Mouse (Mus musculus) retina, postnatal 7 days (tissue): ENCODE measurements at regions not wholly inside any gene's neighbourhood (a gene's known extent, or its start where the extent isn't known, plus 50 kb on each side); places are given as distances from the start of the nearest gene placed in this dataset.

Experiments
- DNase-seq: peaks from one replicate; pipeline ENCODE4 v3.0.0-alpha.2; 2012; ENCODE audit warnings: low read depth, low spot score

DNA sequence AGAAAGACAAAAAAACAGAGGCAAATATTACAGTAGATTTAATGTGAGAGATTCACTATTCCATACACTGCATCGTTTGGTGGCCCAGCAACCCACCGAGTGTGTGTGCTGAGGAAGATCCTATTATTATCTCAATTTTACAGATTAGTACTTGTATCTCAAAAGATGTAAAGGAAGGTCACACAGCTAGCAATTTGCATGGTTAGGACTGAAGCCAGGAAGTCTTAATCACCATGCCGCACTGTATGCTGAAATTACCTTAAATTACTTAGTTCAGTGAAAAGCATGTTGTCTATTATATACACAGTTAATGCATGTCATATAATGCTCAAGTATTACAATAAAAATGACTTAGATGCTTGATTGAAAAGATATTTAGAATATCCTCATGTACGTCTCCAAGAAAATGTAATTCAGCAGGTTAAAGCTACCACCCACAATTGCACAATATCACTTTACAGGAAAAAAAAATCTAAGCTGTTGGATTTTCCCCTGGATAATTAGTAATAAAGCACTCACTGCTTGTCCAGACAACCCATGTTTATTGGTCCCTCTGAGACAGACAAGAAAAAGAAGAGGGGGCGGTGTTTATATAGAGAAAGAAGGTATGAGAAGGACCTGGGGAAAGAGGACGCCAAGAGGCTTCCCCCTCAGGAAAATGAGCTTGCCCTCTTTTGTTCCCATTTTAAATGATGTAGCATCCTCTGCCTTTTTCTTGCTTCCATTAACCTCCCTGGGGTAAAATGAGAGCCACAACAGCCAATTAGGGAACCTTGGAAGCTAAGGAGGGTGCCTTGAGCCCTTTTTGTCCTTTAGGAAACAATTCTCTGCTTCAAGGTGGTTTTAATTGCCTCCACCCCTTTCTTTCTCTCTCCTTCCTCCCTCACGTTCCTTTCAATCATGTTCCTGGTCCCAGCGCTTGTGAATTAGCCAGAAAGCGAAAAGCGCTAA lies 204.6 kb upstream of the Xrcc4 start:
- no peak for DNase-seq

DNA sequence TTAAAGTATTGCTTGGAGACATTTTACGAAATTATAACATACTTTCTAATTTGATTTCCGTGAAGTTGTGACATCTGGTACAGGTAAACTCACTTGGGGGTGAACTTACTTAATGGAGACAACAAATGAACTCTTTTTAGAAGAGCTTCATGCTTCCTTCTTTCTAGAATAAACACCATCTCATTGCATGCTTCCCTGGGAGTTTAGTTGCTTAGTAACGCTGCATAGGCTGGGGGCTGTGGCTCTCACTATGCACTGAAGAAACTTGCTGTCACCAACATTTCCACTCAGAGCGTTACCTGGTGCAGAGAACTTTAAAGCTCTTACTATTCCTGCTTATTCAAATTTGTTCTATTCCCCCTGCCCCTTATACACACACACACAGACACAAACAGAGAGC lies 203.5 kb upstream of the Xrcc4 start:
- DNase-seq, result no peak

DNA sequence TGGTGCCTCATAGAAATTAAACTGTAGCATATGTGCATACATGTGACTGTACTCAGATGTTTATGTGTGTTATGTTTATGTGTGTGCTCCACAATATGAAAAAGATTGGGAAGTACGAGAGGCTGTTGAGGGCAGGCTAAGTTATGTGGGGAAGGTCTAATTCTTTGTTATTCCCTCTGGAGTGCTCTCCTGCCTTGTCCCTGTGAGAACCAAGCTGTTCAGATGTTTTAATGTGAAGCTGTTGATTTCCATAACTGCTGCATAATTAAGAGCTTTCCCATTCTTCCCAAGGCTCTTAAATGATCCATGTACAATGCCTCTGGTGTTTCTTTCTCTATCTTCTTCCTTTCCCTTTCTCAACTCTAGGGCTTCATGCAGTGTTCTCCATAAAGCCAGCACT lies 202.7 kb upstream of the Xrcc4 start:
- no peak for DNase-seq

DNA sequence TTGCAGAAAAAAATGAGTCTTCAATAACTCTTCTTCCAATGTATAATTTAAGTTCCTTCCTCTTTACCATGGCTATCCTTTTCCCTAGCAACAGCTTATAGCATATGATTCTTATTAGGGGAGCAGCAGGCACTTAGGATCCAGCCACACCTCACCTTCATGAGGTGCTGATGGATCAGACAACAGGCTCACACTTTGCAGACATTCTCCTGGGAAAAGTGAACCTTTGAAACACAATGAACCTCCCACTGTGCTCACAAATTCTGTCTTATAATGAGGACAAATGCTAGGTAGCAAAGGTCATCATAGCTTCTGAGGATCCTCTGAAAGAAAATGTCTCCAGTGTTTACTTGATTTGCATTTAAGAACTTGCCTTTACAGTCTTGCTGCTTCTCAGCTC lies 191.6 kb upstream of the Xrcc4 start:
- no peak for DNase-seq

DNA sequence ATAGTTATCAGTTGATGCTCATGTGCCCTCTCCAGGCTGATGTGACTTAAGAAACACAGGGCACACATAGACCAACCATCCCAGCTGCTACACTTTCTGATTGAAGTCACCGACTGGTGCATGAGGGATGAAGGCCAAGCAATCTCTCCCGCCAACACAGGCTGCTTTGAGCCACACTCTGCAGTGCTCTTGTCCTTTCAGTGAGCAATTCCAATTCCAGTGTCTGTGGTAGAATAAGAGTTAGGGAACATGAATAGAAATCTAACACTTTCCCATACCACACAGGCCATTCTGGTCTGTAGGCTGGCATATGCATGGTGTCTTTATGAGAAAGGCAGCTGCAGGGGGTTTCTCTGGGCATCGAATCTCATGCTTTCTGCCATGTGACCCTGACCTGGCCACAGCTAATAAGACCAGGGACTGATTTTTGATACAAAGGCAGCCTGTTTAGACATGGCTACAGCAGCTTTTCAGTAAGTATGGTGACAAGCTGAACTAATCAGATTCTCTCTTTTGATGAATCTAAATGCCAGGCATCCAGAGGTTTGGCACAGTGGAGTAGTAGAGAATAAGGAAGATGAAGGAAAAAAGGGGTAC lies 190.5 kb upstream of the Xrcc4 start:
- no peak for DNase-seq

DNA sequence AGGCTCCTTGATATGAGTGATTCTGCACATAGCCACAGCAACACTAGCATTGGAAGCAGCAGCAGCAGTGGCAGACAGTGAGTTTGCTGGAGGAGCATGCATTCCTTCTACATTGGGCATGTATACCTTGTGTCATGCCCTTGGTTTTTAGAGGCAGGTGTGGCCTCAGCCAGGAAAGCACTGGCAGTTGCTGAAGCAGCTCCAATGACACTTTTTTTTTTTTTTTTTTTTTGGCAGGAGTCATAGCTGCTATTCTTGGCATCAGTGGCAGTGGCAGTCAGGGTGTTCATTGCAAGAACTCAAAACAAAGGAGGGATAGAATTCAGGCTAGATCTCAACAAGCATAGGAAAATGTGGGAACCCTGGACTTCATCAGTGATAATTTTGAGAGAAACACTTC lies 189.9 kb upstream of the Xrcc4 start:
- no peak for DNase-seq

DNA sequence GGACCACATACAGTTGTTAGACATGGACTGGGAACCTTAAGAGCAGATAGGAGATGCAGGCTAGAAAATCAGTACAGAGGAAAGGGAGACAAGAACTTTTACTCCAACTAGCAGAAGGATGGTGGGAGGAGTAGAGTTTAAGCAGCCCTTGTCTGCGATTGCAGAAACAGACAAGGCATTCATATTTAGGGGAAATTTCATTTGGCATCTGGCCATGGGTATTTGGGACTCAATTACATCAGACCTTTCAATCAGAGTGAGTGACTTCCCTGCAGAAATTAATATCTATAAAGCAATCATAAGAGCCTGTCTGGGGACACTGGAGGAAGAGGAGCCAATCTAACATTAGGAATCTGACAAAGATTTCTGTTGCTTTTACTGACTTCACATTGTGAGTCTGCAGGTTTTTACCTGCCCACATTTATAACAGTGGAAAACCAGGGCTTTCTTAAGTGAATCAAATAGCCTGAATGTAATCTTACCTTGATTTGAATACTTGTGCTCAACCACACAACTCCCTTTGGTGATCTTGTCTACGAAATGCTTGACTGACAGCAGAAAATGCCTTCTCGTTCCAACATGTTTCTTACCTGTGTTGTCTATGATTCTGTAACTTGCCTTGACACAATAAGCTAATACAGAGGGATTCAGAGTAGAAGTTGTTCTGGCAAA lies 169.8 kb upstream of the Xrcc4 start:
- DNase-seq, result no peak

DNA sequence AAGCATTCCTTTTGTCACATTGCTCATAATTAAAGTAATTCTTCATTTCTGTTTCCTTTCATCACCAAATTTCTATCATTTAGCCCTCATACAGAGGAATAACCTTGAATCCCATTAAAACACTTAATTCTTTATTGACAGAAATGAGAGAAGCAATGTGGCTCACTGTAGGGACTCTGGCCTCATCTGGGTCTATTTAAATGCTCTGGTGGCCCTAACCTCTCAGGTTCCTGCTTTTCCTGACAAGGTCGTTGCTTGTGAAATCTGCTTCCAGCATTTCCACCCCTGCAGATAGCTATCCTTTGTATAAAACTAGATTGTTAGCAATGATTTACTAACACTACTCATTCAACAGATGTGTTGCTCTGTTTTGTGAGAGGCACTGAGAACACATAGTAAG lies 163.6 kb upstream of the Xrcc4 start:
- DNase-seq, result no peak

DNA sequence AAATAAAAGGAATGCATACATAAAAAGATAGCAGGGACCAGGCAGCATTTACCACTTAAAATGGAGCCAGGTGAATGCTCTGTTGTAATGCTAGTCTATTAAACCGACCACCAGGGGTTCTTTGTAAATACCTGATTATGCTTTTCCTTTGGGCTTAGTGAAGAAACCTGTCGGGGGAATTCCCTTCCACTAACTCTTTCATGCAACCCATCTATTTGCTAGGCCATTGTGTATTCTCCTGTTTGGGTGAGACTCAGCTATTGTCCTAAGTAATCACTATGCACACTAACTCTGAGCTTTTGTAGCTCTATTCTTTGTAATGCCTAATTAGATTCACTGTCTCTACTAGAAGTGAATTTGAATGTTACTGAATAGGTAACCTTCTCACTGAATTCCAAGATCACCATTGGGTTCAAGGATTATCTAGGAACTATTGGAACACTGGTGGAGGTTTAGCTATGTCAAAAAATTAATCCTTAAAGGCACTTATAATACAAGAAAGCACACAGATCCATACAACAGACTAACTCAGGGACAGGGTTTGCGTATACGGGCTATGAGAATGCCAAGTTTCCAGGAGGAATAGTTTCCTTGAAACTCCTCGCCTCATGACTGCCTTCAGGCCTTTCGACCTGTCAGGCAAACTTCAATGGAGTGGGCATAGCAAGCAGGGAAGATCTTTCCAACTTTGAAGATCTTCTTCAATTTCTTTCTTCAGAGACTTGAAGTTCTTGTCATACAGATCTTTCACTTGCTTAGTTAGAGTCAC lies 156.8 kb upstream of the Xrcc4 start:
- no peak for DNase-seq

DNA sequence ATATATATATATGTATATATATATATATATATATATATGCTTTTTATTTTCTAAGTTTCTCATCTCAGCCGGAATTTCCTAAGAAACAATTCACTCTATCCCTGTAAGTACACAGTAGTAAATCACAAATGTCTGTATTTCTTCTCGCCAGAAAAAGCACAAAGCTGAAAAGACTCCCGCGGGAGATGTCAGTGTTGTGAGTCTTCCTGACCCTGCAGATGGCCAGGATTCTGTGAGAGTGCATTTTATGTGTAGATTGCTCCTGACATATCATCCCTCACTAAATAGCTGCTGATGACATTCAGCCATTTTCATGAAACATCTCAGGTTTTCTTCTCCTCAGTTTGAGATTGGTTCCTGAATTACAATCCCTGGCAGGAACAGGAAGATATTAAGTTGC lies 148.9 kb upstream of the Xrcc4 start:
- DNase-seq, result no peak

DNA sequence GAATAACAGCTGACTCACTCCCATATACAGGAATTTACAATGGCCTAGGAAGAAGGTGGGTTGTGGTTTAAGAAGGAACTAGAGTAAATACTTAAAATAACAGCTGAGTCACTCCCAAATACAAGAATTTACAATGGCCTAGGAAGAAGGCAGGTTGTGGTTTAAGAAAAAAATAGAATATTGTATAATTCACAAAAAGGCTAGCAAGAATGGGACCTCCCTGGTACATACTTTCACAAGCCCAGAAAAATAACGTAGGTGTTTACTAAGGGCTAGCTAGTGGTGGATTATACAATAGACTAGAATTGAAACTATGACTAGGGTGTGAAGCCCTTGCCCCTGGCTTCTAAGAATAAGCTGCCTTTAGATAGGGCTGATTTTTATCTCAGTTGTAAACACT lies 144.6 kb upstream of the Xrcc4 start:
- DNase-seq, result no peak

DNA sequence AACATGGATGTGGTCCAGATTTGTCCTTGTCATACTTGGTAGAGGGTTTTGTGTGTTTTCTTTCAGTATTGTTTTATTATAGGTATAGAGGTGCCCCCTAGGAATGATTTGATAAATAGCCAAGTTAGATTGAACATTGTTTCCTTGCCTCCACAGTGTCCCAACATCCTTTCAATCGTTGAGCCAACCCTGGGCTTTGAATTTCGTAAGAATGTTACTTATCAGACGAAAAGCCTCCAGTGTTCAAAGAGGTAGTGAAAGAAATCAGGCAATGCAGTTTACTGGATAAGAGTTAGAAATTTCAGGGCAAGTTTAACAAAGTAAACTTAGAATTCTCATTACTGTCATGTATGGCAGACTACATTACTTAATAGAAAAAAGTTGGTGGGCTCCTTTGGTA lies 144.2 kb upstream of the Xrcc4 start:
- DNase-seq, result no peak

DNA sequence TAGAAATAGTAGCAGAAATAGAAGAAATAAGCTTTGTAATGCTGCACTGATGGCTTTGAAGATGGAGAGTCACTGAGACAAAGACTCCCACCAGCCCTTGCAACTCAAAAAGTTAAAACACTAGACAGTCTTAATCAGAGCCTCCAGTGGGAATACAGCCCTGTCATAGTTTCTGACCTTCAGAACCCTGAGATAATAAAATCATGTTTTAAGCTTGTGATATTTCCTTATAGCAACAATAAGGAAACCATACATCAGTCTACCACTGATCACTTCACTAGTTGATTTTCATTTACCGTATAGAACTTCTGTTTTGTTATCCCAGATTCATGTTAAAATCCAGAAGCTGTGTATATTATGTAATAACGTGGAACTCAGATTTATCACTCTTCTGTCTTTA lies 139.7 kb upstream of the Xrcc4 start:
- DNase-seq, result no peak

DNA sequence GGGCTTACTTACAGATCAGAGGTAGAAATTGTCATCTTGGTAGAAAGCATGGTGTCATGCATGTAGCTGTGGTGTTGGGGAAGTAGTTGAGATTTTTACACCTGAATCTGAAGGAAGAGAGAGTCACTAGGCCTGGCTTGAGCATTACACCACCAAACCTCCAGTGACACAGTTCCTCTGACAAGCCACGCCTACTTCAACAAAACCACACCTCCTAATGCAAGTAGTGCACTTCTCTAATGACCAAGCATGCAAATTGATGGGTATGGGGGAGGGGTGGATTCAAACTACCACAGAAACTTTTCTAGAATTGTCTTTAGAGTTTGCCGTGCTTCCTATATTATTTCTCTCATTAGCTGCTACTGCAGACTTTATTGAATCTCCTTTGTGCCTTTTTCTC lies 136.8 kb upstream of the Xrcc4 start:
- no peak for DNase-seq

DNA sequence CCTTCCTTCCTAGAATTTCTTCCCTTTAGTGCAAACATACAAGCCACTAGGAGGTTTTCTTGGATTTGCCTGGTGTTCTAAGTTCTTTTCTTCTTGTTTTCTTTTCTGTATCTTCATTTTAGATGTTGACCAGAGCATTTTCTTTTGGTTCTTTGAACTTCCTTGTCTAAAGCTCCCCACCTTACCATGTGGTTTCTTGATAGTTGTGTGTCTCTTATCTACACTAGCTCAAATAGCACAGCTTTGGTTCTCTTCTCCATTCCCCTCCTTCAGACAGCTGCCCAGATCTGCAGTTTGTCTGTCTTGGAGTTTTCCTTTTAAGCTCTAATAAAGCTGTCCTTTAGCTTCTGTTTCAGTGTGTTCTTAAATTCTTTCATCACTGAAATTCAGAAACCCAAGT lies 123.0 kb upstream of the Xrcc4 start:
- no peak for DNase-seq

DNA sequence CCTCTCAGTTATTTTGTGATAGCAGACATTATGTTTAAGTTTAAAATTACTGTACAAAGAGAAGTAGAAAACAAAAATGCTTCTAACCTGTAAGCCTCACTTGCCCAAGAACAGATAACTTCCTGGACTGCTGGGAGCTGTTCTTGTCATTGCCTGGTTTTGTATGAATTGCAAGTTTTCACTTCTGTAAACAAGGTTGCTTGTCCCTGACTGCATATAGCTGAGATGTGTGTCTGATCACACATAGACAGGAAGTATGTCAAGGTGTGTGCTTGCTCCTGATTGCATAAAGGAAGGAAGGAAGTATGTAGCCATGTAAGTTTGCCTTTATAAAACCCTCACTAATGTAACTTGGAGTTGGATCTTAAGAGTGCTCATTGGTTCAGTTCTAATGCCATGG lies 118.5 kb upstream of the Xrcc4 start:
- no peak for DNase-seq
